Mouse (Mus musculus): ENCODE measurements around the gene Strip2. TPM values are rescaled to one million over a fixed set of nuclear protein-coding genes. Genes with fewer than 3 reads are reported as not detected.

Strip2 gene
- polyA plus RNA-seq, 1 experiment from 2014 or later, result 0.64 TPM

DNA sequence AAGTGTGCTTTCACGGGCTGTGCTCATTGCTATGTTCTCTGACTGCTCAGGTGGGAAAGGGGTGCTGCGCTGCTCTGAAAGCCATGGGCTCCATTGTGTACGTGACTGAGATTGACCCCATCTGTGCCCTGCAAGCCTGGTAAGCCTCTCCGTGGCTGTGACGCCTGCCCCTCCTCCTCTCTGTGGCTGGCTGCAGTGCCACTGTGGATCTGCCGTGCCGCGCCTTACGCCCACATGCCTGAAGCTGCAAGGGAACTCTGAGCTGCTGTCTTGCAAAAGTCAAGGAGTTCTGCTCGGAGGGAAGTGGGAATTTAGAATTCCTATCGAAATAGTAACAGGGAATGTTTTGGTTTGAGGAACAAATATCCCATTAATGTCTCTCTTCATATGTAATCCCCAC is 25.7 kb upstream of the Strip2 start:
- Histone ChIP-seq H3K27ac (ENCODE audit: low read depth, low read length) (no peak overlapping the region), H3K36me3 (ENCODE audit: control insufficient read depth, insufficient read depth, low read length) (no peaks in the 10 kb centered on the region), H3K4me2 (ENCODE audit: low read depth) (no peak overlapping the region), H3K4me3 (ENCODE audit: low read depth, low read length) (no peak overlapping the region), H3K9me3 (ENCODE audit: control insufficient read depth, low read length) (no peaks in the 10 kb centered on the region), H3K27me3 (ENCODE audit: control insufficient read depth, insufficient read depth, low read length) (no peaks in the 10 kb centered on the region), H3K4me1 (ENCODE audit: control insufficient read depth, insufficient read depth, low read length) (no peaks in the 10 kb centered on the region), H3K9ac (ENCODE audit: low read length) (no peak overlapping the region)
- WGBS, result 86% methylated on average over 11 of the region's 11 CpGs
- ATAC-seq (ENCODE audit: insufficient read depth, low FRiP score, low TSS enrichment) (no peak), DNase-seq (ENCODE audit: low spot score) (no peak)

GRCm38 (mm10) chr6:29896976-29897375 is 19.8 kb upstream of the Strip2 start:
- Histone ChIP-seq H3K4me2 (ENCODE audit: low read depth) (no peak overlapping the region), H3K27me3 (ENCODE audit: control insufficient read depth, insufficient read depth, low read length) (no peaks in the 10 kb centered on the region), H3K27ac (ENCODE audit: low read depth, low read length) (no peak overlapping the region), H3K9me3 (ENCODE audit: control insufficient read depth, low read length) (no peaks in the 10 kb centered on the region), H3K36me3 (ENCODE audit: control insufficient read depth, insufficient read depth, low read length) (no peaks in the 10 kb centered on the region), H3K4me1 (ENCODE audit: control insufficient read depth, insufficient read depth, low read length) (no peaks in the 10 kb centered on the region), H3K4me3 (ENCODE audit: low read depth, low read length) (no peak overlapping the region), H3K9ac (ENCODE audit: low read length) (no peak overlapping the region)
- no peak for DNase-seq (ENCODE audit: low spot score)
- ATAC-seq (ENCODE audit: insufficient read depth, low FRiP score, low TSS enrichment), result no peak
- 98% methylated on average over 3 of the region's 3 CpGs for WGBS

GRCm38 (mm10) chr6:29901450-29901849 is 15.4 kb upstream of the Strip2 start:
- Histone ChIP-seq H3K9me3 (ENCODE audit: control insufficient read depth, low read length) (no peaks in the 10 kb centered on the region), H3K4me1 (ENCODE audit: control insufficient read depth, insufficient read depth, low read length) (no peaks in the 10 kb centered on the region), H3K4me2 (ENCODE audit: low read depth) (no peak overlapping the region), H3K4me3 (ENCODE audit: low read depth, low read length) (no peak overlapping the region), H3K27ac (ENCODE audit: low read depth, low read length) (no peak overlapping the region), H3K9ac (ENCODE audit: low read length) (no peak overlapping the region), H3K27me3 (ENCODE audit: control insufficient read depth, insufficient read depth, low read length) (no peaks in the 10 kb centered on the region), H3K36me3 (ENCODE audit: control insufficient read depth, insufficient read depth, low read length) (no peaks in the 10 kb centered on the region)
- DNase-seq (ENCODE audit: low spot score) (no peak), ATAC-seq (ENCODE audit: insufficient read depth, low FRiP score, low TSS enrichment) (no peak)
- 95% methylated on average over 1 of the region's 1 CpGs for WGBS

DNA sequence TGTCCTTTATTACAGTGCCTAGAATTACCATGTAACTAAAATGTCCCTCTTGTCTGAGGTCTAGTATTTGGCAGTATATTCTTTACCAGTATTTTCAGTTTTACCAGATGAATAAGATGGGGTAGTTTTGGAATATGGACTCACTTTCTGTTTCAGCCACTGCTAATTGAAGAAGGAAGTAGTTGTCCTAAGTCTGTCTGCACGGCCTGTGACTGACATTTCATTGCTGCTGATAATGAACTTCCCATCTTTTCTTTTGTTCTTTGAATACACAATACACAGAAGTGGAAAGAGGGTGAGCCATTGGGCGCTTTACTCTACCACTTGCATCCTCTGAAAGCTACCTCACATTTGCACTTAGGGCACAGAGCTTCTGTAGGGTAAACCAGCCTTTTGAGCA is 14.6 kb upstream of the Strip2 start:
- H3K27me3 ChIP-seq (ENCODE audit: control insufficient read depth, insufficient read depth, low read length), result no peaks in the 10 kb centered on the region
- DNase-seq (ENCODE audit: low spot score) (no peak), ATAC-seq (ENCODE audit: insufficient read depth, low FRiP score, low TSS enrichment) (no peak)
- WGBS, result 86% methylated on average over 2 of the region's 2 CpGs
- no peak overlapping the region for H3K4me3 ChIP-seq (ENCODE audit: low read depth, low read length)
- H3K9ac ChIP-seq (ENCODE audit: low read length), result no peak overlapping the region
- H3K4me1 ChIP-seq (ENCODE audit: control insufficient read depth, insufficient read depth, low read length), result no peaks in the 10 kb centered on the region
- H3K4me2 ChIP-seq (ENCODE audit: low read depth), result no peak overlapping the region
- no peaks in the 10 kb centered on the region for H3K9me3 ChIP-seq (ENCODE audit: control insufficient read depth, low read length)
- no peak overlapping the region for H3K27ac ChIP-seq (ENCODE audit: low read depth, low read length)
- H3K36me3 ChIP-seq (ENCODE audit: control insufficient read depth, insufficient read depth, low read length), result no peaks in the 10 kb centered on the region

DNA sequence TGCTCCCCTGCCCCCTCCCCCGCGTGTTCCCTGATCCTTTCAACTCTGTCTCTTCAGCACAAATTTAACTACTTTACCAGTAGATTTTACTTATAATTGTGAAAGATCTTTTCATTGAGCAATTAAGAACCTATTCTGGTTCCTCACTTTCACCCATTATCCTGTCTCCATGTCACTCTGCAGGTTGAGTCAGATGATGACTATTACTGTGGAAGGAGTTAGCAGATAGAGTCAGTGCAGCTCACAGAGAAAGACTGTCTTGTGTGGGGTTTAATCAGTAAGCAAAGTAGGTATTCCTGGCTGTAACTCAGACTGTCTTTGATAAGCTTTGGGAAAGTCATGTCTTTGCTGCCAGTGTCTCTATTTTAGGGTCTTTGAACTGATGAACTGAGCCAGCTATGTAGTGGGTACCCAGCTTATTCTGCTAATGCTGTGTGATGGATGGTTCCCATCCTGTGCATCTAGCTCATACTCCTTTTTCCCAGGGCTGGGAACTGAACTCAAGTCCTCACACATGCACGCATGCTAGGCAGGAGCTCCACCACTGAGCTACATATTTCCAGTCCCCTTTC is 13.4 kb upstream of the Strip2 start:
- Histone ChIP-seq H3K9ac (ENCODE audit: low read length) (no peak overlapping the region), H3K4me2 (ENCODE audit: low read depth) (no peak overlapping the region), H3K27ac (ENCODE audit: low read depth, low read length) (no peak overlapping the region), H3K9me3 (ENCODE audit: control insufficient read depth, low read length) (no peaks in the 10 kb centered on the region), H3K4me3 (ENCODE audit: low read depth, low read length) (no peak overlapping the region), H3K27me3 (ENCODE audit: control insufficient read depth, insufficient read depth, low read length) (no peaks in the 10 kb centered on the region), H3K36me3 (ENCODE audit: control insufficient read depth, insufficient read depth, low read length) (no peaks in the 10 kb centered on the region), H3K4me1 (ENCODE audit: control insufficient read depth, insufficient read depth, low read length) (no peaks in the 10 kb centered on the region)
- 91% methylated on average over 3 of the region's 3 CpGs for WGBS
- no peak for ATAC-seq (ENCODE audit: insufficient read depth, low FRiP score, low TSS enrichment)
- DNase-seq (ENCODE audit: low spot score), result no peak

DNA sequence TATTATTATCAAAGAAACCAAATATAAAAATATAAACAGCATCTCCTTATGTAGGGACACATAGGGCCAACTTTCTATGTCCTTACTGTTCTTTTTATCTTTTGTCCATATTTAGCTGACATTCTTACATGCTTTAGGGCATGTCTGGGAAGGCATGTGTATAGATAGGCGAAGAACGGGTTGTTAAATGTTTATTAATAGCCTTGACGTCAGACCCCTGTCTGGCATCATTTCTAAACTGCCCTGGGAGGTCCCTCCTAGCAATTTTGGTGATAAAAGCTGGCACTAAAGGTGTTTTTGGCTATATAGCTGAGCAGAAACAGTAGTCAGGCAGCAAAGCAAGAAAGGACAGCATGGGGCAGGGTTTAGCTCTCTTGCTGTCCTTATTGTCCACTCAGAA is 12.5 kb upstream of the Strip2 start:
- ATAC-seq (ENCODE audit: insufficient read depth, low FRiP score, low TSS enrichment) (no peak), DNase-seq (ENCODE audit: low spot score) (no peak)
- H3K9me3 ChIP-seq (ENCODE audit: control insufficient read depth, low read length), result no peaks in the 10 kb centered on the region
- H3K4me1 ChIP-seq (ENCODE audit: control insufficient read depth, insufficient read depth, low read length), result no peaks in the 10 kb centered on the region
- no peak overlapping the region for H3K9ac ChIP-seq (ENCODE audit: low read length)
- H3K4me2 ChIP-seq (ENCODE audit: low read depth), result no peak overlapping the region
- H3K27ac ChIP-seq (ENCODE audit: low read depth, low read length), result no peak overlapping the region
- no peaks in the 10 kb centered on the region for H3K36me3 ChIP-seq (ENCODE audit: control insufficient read depth, insufficient read depth, low read length)
- H3K4me3 ChIP-seq (ENCODE audit: low read depth, low read length), result no peak overlapping the region
- WGBS, result 77% methylated on average over 3 of the region's 3 CpGs
- H3K27me3 ChIP-seq (ENCODE audit: control insufficient read depth, insufficient read depth, low read length), result no peaks in the 10 kb centered on the region

- no peaks in the 10 kb centered on the region for H3K9me3 ChIP-seq (ENCODE audit: control insufficient read depth, low read length)
- 95% methylated on average over 3 of the region's 3 CpGs for WGBS
- H3K9ac ChIP-seq (ENCODE audit: low read length), result no peak overlapping the region
- no peaks in the 10 kb centered on the region for H3K4me1 ChIP-seq (ENCODE audit: control insufficient read depth, insufficient read depth, low read length)
- no peaks in the 10 kb centered on the region for H3K36me3 ChIP-seq (ENCODE audit: control insufficient read depth, insufficient read depth, low read length)
- no peak overlapping the region for H3K4me2 ChIP-seq (ENCODE audit: low read depth)
- no peak overlapping the region for H3K27ac ChIP-seq (ENCODE audit: low read depth, low read length)
- no peak overlapping the region for H3K4me3 ChIP-seq (ENCODE audit: low read depth, low read length)
- DNase-seq (ENCODE audit: low spot score) (no peak), ATAC-seq (ENCODE audit: insufficient read depth, low FRiP score, low TSS enrichment) (no peak)
- no peaks in the 10 kb centered on the region for H3K27me3 ChIP-seq (ENCODE audit: control insufficient read depth, insufficient read depth, low read length)
These were observed 6.2 kb upstream of the Strip2 start for GRCm38 (mm10) chr6:29910631-29911030.

DNA sequence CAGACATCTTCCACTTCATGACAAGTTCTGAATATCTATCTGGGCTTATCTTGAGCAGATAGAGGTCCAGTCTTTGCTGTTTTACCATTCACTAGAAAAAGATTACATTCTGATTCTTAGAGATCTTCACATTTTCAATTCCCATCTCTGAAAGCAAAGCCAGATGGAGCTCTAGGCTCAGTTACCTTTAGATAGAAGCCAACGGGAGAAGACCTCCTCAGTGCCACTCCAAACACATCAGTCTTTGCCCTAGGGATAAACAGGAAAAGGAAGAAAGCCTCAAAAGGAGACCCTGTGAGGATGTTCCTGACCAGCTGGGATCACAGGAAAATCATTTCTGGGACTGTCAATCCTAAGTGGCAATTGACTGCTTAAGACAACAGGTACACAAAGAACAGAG is 3.1 kb upstream of the Strip2 start:
- Histone ChIP-seq H3K4me3 (ENCODE audit: low read depth, low read length) (no peak overlapping the region), H3K4me1 (ENCODE audit: control insufficient read depth, insufficient read depth, low read length) (no peaks in the 10 kb centered on the region), H3K27me3 (ENCODE audit: control insufficient read depth, insufficient read depth, low read length) (peaks cover 12% of the 10 kb centered on the region; the same call in 1 of the 2 replicates), H3K9me3 (ENCODE audit: control insufficient read depth, low read length) (no peaks in the 10 kb centered on the region), H3K27ac (ENCODE audit: low read depth, low read length) (no peak overlapping the region), H3K4me2 (ENCODE audit: low read depth) (no peak overlapping the region), H3K9ac (ENCODE audit: low read length) (no peak overlapping the region), H3K36me3 (ENCODE audit: control insufficient read depth, insufficient read depth, low read length) (no peaks in the 10 kb centered on the region)
- ATAC-seq (ENCODE audit: insufficient read depth, low FRiP score, low TSS enrichment) (no peak), DNase-seq (ENCODE audit: low spot score) (no peak)
- WGBS, result 50% methylated on average over 1 of the region's 1 CpGs

GRCm38 (mm10) chr6:29914136-29914535 is 2.7 kb upstream of the Strip2 start:
- peaks cover 14% of the 10 kb centered on the region; the same call in 1 of the 2 replicates for H3K27me3 ChIP-seq (ENCODE audit: control insufficient read depth, insufficient read depth, low read length)
- H3K36me3 ChIP-seq (ENCODE audit: control insufficient read depth, insufficient read depth, low read length), result no peaks in the 10 kb centered on the region

More at GRCm38 (mm10) chr6:29914136-29914535, 2.7 kb upstream of the Strip2 start:
- H3K27ac ChIP-seq (ENCODE audit: low read depth, low read length), result no peak overlapping the region
- no peaks in the 10 kb centered on the region for H3K9me3 ChIP-seq (ENCODE audit: control insufficient read depth, low read length)
- no peak overlapping the region for H3K4me3 ChIP-seq (ENCODE audit: low read depth, low read length)
- H3K9ac ChIP-seq (ENCODE audit: low read length), result no peak overlapping the region
- DNase-seq (ENCODE audit: low spot score), result no peak
- no peak for ATAC-seq (ENCODE audit: insufficient read depth, low FRiP score, low TSS enrichment)
- H3K4me2 ChIP-seq (ENCODE audit: low read depth), result no peak overlapping the region
- H3K4me1 ChIP-seq (ENCODE audit: control insufficient read depth, insufficient read depth, low read length), result no peaks in the 10 kb centered on the region
